Mouse (Mus musculus): ENCODE measurements around the gene Manbal. TPM values are rescaled to one million over a fixed set of nuclear protein-coding genes. Genes with fewer than 3 reads are reported as not detected.
A peak's percentile ranks its signal among the peaks of the same experiment; 100 is the strongest.

Gene Manbal
- polyA plus RNA-seq, 1 experiment, result 54.2 TPM

DNA sequence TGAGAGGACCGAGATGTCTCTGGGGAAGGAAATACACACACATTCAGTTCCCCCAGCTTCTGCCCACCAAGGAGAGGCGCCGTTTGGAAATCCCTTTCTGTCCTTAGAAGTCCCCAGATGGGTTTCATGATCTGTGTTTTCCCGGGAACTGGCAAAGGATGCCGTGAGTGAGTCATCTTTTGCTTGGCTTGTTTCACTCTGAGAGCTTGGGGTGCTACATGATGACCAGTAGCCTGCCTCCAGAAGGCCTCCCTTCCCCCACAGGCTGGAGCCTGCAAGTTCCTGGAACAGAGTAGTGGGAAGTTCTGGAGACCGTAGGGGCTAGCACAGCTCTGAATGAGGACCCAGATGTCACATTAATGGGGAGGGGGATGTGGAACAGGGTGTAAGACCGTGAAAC is 40.2 kb downstream of the Manbal start:
- no peak overlapping the region for H3K4me3 ChIP-seq (ENCODE audit: insufficient read depth, low read length)
- TF ChIP-seq CTCF (IDR thresholded peaks at IDR 0.05; ENCODE audit: borderline replicate concordance, insufficient read depth, low read length), result no peak
- no peak for TF ChIP-seq POLR2A (IDR thresholded peaks at IDR 0.05; ENCODE audit: low read depth, low read length)
- H3K27ac ChIP-seq (ENCODE audit: insufficient read depth, low read length), result peak overlapping the region; percentile 61; the same call in 1 of the 2 replicates
- H3K4me1 ChIP-seq (ENCODE audit: control insufficient read depth, insufficient read depth, low read length), result 0 out of 2 replicates have a peak, but pooled peaks cover 9% of the 10 kb centered on the region

DNA sequence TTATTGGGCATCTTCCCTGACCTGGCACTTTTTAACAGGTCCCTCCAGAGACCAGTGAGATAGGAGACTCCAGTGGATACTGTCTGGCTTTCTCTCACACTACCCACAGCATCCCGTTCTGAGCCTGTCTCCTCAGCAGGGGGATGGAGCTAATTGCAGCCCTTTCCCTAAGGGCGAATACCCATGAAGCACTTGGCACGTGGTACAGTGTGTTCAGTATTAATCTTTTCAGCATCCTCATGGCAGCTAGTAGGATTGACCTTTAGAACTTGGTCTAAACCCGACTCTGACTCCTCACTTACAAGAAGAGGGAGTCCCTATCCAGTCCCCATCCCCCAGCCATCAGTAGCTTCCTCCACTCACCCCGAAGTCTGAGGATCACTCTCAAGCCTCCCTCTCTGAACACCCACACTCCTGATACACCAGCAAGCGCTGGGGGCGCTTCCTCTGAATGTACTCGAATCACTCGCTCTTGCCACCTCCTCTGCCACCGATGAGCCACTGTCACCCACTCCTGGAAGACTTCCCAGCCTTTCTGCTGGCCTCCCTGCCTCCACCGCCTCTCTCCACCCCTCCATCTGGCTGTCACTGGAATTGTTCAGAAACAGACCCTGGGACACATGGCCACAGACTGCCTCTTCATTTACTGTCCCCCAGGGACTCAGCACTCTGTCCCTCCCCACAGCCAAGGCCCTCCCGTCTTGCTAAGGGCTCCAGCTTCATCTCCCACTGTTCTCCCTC is 42.6 kb downstream of the Manbal start:
- Histone ChIP-seq H3K27ac (ENCODE audit: insufficient read depth, low read length) (no peak overlapping the region), H3K4me1 (ENCODE audit: control insufficient read depth, insufficient read depth, low read length) (0 out of 2 replicates have a peak, but pooled peaks cover 9% of the 10 kb centered on the region), H3K4me3 (ENCODE audit: insufficient read depth, low read length) (no peak overlapping the region)
- TF ChIP-seq POLR2A (IDR thresholded peaks at IDR 0.05; ENCODE audit: low read depth, low read length) (no peak), CTCF (IDR thresholded peaks at IDR 0.05; ENCODE audit: borderline replicate concordance, insufficient read depth, low read length) (no peak)

DNA sequence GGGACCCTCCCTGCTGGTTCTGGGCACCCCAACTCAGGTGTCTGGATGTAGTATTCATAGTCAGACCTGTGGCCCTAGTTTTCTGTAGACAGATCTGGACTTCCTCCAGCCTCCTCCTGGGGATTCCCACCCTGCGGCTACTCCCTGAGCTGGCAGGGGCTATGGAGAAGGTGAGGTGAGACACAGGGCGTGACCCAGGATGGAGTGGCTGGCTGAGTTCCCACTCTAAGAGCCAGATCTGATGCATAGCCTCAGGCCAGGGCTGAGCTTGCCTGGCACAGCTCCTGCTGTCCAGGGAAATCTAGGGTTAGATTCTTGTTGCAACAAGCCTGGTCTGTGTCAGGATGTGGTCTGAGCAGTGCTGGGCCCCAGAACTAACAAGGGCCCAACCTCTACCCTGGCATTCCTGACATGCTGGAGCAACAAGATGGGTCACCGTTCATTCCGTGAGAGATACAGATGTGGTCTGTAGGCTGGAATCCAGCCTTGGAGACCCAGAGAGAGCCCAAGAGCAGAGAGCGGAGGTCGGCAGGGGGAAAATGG is 43.8 kb downstream of the Manbal start:
- no peak overlapping the region for H3K27ac ChIP-seq (ENCODE audit: insufficient read depth, low read length)
- H3K4me1 ChIP-seq (ENCODE audit: control insufficient read depth, insufficient read depth, low read length), result 0 out of 2 replicates have a peak, but pooled peaks cover 9% of the 10 kb centered on the region
- H3K4me3 ChIP-seq (ENCODE audit: insufficient read depth, low read length), result no peak overlapping the region
- TF ChIP-seq POLR2A (IDR thresholded peaks at IDR 0.05; ENCODE audit: low read depth, low read length), result no peak

DNA sequence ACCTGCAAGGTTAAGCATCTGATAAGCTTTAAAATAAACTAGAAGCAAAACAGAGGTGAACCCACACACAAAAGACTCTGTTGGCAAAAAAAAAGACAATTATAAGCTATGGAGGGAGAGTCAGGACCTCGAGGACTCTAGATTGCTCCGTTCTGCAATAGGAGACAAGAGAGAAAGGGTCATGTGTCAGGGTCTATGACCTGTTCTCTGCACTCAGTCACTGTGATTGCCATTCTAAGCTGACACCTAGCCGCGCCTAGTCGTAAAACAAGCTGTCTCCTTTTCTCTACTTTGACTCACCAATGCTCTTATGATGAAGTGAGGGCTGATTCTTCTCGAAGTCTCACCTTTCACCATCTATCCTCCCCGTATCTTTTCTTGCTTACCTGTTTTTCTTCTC is 45.1 kb downstream of the Manbal start:
- TF ChIP-seq CTCF (IDR thresholded peaks at IDR 0.05; ENCODE audit: borderline replicate concordance, insufficient read depth, low read length) (no peak), POLR2A (IDR thresholded peaks at IDR 0.05; ENCODE audit: low read depth, low read length) (no peak)
- Histone ChIP-seq H3K4me1 (ENCODE audit: control insufficient read depth, insufficient read depth, low read length) (0 out of 2 replicates have a peak, but pooled peaks cover 9% of the 10 kb centered on the region), H3K4me3 (ENCODE audit: insufficient read depth, low read length) (no peak overlapping the region), H3K27ac (ENCODE audit: insufficient read depth, low read length) (no peak overlapping the region)

DNA sequence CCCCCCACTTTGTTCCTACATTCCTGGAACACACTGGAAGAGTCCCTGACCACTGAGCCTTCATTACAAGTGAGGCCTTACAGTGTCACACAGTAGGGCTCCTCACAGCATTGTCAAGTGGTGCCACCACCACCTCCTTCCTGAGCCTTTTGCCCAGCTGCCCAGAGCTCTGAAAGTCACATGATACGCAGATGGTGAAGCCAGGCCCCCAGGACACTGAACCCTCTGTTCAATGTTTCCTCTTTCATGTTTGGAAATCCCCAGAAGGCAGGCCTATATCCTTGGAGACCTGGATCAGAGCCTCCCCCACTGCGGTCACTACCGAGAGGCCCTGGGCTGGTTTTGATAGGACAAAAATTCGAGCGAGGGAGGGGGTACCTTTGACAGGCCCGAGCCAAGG is 49.8 kb downstream of the Manbal start:
- H3K27ac ChIP-seq (ENCODE audit: insufficient read depth, low read length), result no peak overlapping the region
- H3K4me1 ChIP-seq (ENCODE audit: control insufficient read depth, insufficient read depth, low read length), result no peaks in the 10 kb centered on the region
- TF ChIP-seq POLR2A (IDR thresholded peaks at IDR 0.05; ENCODE audit: low read depth, low read length) (no peak), CTCF (IDR thresholded peaks at IDR 0.05; ENCODE audit: borderline replicate concordance, insufficient read depth, low read length) (no peak)
- no peak overlapping the region for H3K4me3 ChIP-seq (ENCODE audit: insufficient read depth, low read length)

DNA sequence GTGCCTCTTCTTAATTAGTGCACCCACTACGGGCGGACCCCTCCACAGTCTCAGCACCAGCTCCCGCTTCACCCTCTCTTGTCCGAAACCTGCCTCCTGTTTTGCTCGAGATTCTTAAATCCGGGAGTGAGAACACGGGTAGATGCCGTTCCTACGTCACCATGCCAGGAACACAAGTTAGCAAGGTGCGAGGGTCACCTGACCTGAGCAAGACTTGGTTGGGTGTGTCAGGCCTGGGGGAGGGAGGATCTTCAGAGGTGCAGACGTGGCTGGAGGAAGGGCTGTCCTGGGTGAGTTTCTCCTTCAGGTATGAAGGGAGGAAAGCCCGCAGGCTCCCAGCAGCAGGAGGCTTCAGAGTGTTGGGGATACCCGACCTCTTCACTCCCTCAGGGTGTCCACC is 50.8 kb downstream of the Manbal start, which contains the start of gene Src:
TSS of gene Src (plus strand) at position 239 of the 400 bp plus-strand sequence.
- H3K4me3 ChIP-seq (ENCODE audit: insufficient read depth, low read length), result no peak within 1 kb of the TSS

DNA sequence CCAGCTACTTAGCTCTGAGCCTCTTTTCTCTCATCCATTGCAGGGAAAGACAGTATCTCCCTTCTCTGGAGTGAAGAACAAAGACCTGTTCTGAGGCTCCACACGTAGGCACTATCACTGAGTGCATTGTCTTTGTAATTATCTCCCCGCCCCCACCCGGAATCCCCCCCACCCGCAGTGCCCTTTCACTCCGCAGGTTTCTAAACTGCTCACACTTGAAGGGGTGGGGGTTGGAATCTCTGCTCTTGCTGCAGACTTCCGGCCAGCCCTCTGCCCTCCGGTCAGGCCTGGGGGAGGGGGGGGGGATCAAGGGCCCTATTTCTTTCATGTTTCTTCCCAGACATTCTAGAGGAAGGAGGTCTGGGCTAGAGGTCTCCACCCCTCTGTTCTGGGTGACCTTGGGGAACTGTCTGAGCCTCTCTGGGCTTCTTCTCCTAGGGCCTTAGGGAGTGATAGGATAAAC is 51.2 kb downstream of the Manbal start:
- Histone ChIP-seq H3K27ac (ENCODE audit: insufficient read depth, low read length) (no peak overlapping the region), H3K4me1 (ENCODE audit: control insufficient read depth, insufficient read depth, low read length) (peaks cover 6% of the 10 kb centered on the region; the same call in 1 of the 2 replicates), H3K4me3 (ENCODE audit: insufficient read depth, low read length) (no peak overlapping the region)
- TF ChIP-seq POLR2A (IDR thresholded peaks at IDR 0.05; ENCODE audit: low read depth, low read length) (no peak), CTCF (IDR thresholded peaks at IDR 0.05; ENCODE audit: borderline replicate concordance, insufficient read depth, low read length) (no peak)

More for the DNA sequence above, 50.8 kb downstream of the Manbal start, which contains the start of gene Src:
- Histone ChIP-seq H3K4me1 (ENCODE audit: control insufficient read depth, insufficient read depth, low read length) (peaks cover 3% of the 10 kb centered on the region; the same call in 1 of the 2 replicates), H3K27ac (ENCODE audit: insufficient read depth, low read length) (no peak within 1 kb of the TSS)
- TF ChIP-seq CTCF (IDR thresholded peaks at IDR 0.05; ENCODE audit: borderline replicate concordance, insufficient read depth, low read length), result no peak
- TF ChIP-seq POLR2A (IDR thresholded peaks at IDR 0.05; ENCODE audit: low read depth, low read length), result no peak

DNA sequence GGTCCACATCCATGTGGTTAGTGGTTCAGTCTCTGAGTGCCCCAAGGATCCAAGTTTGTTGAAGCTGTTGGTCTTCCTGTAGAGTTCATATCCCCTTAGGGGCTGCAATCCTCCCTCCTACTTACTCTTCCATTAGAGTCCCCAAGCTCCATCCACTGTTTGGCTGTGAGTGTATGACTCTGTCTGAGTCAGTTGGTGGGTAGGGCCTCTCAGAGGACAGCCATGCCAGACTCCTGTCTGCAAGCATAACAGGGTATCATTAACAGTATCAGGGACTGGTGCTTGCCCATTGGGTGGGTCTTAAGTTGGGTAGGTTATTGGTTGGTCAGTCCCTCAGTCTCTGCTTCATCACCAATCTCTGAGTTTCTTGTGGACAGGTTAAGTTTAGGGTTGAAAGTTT is 52.1 kb downstream of the Manbal start:
- no peak for TF ChIP-seq POLR2A (IDR thresholded peaks at IDR 0.05; ENCODE audit: low read depth, low read length)
- TF ChIP-seq CTCF (IDR thresholded peaks at IDR 0.05; ENCODE audit: borderline replicate concordance, insufficient read depth, low read length), result no peak
- peaks cover 6% of the 10 kb centered on the region; the same call in 1 of the 2 replicates for H3K4me1 ChIP-seq (ENCODE audit: control insufficient read depth, insufficient read depth, low read length)
- H3K4me3 ChIP-seq (ENCODE audit: insufficient read depth, low read length), result no peak overlapping the region
- no peak overlapping the region for H3K27ac ChIP-seq (ENCODE audit: insufficient read depth, low read length)

DNA sequence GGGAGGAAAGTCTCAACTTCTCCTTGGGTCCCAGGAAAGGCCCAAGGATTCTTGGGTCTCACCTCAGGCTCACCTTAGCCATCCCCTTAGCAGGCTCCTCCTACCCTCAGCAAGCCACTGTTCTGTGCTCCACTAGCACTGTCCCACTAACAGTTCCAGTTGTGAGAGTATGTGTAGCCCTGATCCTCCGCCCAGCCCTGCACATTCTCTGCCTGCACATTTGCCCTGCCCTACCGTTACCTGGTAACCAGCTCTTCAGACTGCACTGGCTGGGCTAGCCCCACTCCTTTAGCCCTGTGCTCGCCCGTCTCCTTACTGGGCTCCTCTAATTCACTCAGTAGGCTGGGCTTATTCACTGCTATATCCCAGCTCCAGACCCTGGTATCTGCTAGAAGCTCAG is 53.0 kb downstream of the Manbal start:
- Histone ChIP-seq H3K4me3 (ENCODE audit: insufficient read depth, low read length) (no peak overlapping the region), H3K4me1 (ENCODE audit: control insufficient read depth, insufficient read depth, low read length) (peaks cover 6% of the 10 kb centered on the region; the same call in 1 of the 2 replicates), H3K27ac (ENCODE audit: insufficient read depth, low read length) (no peak overlapping the region)
- TF ChIP-seq CTCF (IDR thresholded peaks at IDR 0.05; ENCODE audit: borderline replicate concordance, insufficient read depth, low read length), result no peak
- no peak for TF ChIP-seq POLR2A (IDR thresholded peaks at IDR 0.05; ENCODE audit: low read depth, low read length)

DNA sequence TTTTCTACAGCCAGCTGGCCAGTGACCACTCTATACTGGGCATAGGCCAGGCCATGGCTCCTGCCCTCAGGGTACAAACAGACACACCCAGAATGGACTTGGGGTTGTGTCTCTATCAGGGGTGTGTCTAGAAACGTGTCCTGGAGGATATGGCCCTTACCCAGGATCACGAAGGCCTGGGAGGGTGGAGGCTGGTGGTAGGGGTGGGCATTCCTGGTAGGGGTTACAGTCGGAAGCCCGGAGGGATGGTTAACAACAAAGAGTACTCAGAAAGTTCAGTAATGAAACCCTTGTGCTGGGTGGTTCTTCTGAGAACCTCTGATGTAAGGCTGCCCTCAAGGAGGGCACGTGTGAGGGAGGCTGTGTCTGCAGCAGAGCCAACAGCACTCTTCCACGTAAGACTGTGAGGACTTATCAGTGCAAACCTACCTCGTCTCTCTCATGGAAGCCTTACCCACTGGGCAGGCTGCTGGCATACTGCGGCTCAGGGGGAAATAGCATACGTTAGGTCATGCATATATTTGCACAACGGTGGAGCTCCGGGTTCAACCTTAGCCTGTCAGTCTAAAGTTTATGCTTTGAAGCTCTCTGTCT is 54.8 kb downstream of the Manbal start:
- peak overlapping the region; percentile 9 for H3K27ac ChIP-seq (ENCODE audit: insufficient read depth, low read length)
- TF ChIP-seq CTCF (IDR thresholded peaks at IDR 0.05; ENCODE audit: borderline replicate concordance, insufficient read depth, low read length) (no peak), POLR2A (IDR thresholded peaks at IDR 0.05; ENCODE audit: low read depth, low read length) (no peak)
- H3K4me1 ChIP-seq (ENCODE audit: control insufficient read depth, insufficient read depth, low read length), result peaks cover 8% of the 10 kb centered on the region

More for the DNA sequence above, 54.8 kb downstream of the Manbal start:
- H3K4me3 ChIP-seq (ENCODE audit: insufficient read depth, low read length), result no peak overlapping the region
